Mouse (Mus musculus): ENCODE results near the gene Ltbp1. TPM values are rescaled to one million over a fixed set of nuclear protein-coding genes. Genes with fewer than 3 reads are reported as not detected.

Ltbp1 gene
- polyA plus RNA-seq, 1 experiment, result 12.2 TPM

GRCm38 (mm10) chr17:75004820-75005219, 548 bp upstream of the Ltbp1 start:
- H3K27me3 ChIP-seq (ENCODE audit: control insufficient read depth, insufficient read depth, low read length), result peaks cover 22% of the 10 kb centered on the region
- TF ChIP-seq POLR2A (IDR thresholded peaks at IDR 0.05; ENCODE audit: low read depth, low read length) (no peak), CTCF (IDR thresholded peaks at IDR 0.05; ENCODE audit: extremely low read depth, insufficient read length, insufficient replicate concordance, low read depth, low read length) (peak; percentile 73; the same call in 1 of the 2 replicates)
- WGBS, result 2% methylated on average over 11 of the region's 11 CpGs
- H3K36me3 ChIP-seq (ENCODE audit: control insufficient read depth, insufficient read depth, low read length), result no peaks in the 10 kb centered on the region
- H3K4me1 ChIP-seq (ENCODE audit: control insufficient read depth, insufficient read depth, insufficient read length, low read length), result peaks cover 1% of the 10 kb centered on the region; the same call in 1 of the 2 replicates
- H3K27ac ChIP-seq (ENCODE audit: insufficient read depth, low read depth, low read length), result peak overlapping the region; percentile 61
- H3K4me3 ChIP-seq (ENCODE audit: low read depth, low read length), result peak overlapping the region; percentile 69

- peak overlapping the region; percentile 69 for H3K4me3 ChIP-seq (ENCODE audit: low read depth, low read length)
- 2% methylated on average over 93 of the region's 94 CpGs for WGBS
- TF ChIP-seq POLR2A (IDR thresholded peaks at IDR 0.05; ENCODE audit: low read depth, low read length), result no peak
- no peak for TF ChIP-seq CTCF (IDR thresholded peaks at IDR 0.05; ENCODE audit: extremely low read depth, insufficient read length, insufficient replicate concordance, low read depth, low read length)
- peak overlapping the region; percentile 37; the same call in 1 of the 2 replicates for H3K27ac ChIP-seq (ENCODE audit: insufficient read depth, low read depth, low read length)
- H3K4me1 ChIP-seq (ENCODE audit: control insufficient read depth, insufficient read depth, insufficient read length, low read length), result peaks cover 1% of the 10 kb centered on the region; the same call in 1 of the 2 replicates
- peaks cover 22% of the 10 kb centered on the region for H3K27me3 ChIP-seq (ENCODE audit: control insufficient read depth, insufficient read depth, low read length)
- H3K36me3 ChIP-seq (ENCODE audit: control insufficient read depth, insufficient read depth, low read length), result no peaks in the 10 kb centered on the region
These were observed 615 bp downstream of the Ltbp1 start for GRCm38 (mm10) chr17:75005685-75006680.

- Histone ChIP-seq H3K4me1 (ENCODE audit: control insufficient read depth, insufficient read depth, insufficient read length, low read length) (peaks cover 4% of the 10 kb centered on the region; the same call in 1 of the 2 replicates), H3K36me3 (ENCODE audit: control insufficient read depth, insufficient read depth, low read length) (no peaks in the 10 kb centered on the region), H3K27ac (ENCODE audit: insufficient read depth, low read depth, low read length) (no peak overlapping the region), H3K4me3 (ENCODE audit: low read depth, low read length) (no peak overlapping the region), H3K27me3 (ENCODE audit: control insufficient read depth, insufficient read depth, low read length) (peaks cover 8% of the 10 kb centered on the region)
- 72% methylated on average over 6 of the region's 6 CpGs for WGBS
- TF ChIP-seq CTCF (IDR thresholded peaks at IDR 0.05; ENCODE audit: extremely low read depth, insufficient read length, insufficient replicate concordance, low read depth, low read length), result no peak
- TF ChIP-seq POLR2A (IDR thresholded peaks at IDR 0.05; ENCODE audit: low read depth, low read length), result no peak
These were observed 5.6 kb downstream of the Ltbp1 start for GRCm38 (mm10) chr17:75010955-75011354.

GRCm38 (mm10) chr17:75013211-75013610, 7.8 kb downstream of the Ltbp1 start:
- no peaks in the 10 kb centered on the region for H3K36me3 ChIP-seq (ENCODE audit: control insufficient read depth, insufficient read depth, low read length)
- no peak for TF ChIP-seq POLR2A (IDR thresholded peaks at IDR 0.05; ENCODE audit: low read depth, low read length)
- TF ChIP-seq CTCF (IDR thresholded peaks at IDR 0.05; ENCODE audit: extremely low read depth, insufficient read length, insufficient replicate concordance, low read depth, low read length), result no peak
- H3K27ac ChIP-seq (ENCODE audit: insufficient read depth, low read depth, low read length), result no peak overlapping the region
- no peak overlapping the region for H3K4me3 ChIP-seq (ENCODE audit: low read depth, low read length)
- H3K27me3 ChIP-seq (ENCODE audit: control insufficient read depth, insufficient read depth, low read length), result no peaks in the 10 kb centered on the region
- WGBS, result 58% methylated on average over 4 of the region's 4 CpGs
- peaks cover 4% of the 10 kb centered on the region; the same call in 1 of the 2 replicates for H3K4me1 ChIP-seq (ENCODE audit: control insufficient read depth, insufficient read depth, insufficient read length, low read length)

GRCm38 (mm10) chr17:75013868-75014267, 8.5 kb downstream of the Ltbp1 start:
- Histone ChIP-seq H3K27me3 (ENCODE audit: control insufficient read depth, insufficient read depth, low read length) (no peaks in the 10 kb centered on the region), H3K4me3 (ENCODE audit: low read depth, low read length) (no peak overlapping the region), H3K36me3 (ENCODE audit: control insufficient read depth, insufficient read depth, low read length) (no peaks in the 10 kb centered on the region), H3K27ac (ENCODE audit: insufficient read depth, low read depth, low read length) (0 out of 2 replicates have a peak overlapping the region, but pooled peaks have one; percentile 40), H3K4me1 (ENCODE audit: control insufficient read depth, insufficient read depth, insufficient read length, low read length) (peaks cover 4% of the 10 kb centered on the region; the same call in 1 of the 2 replicates)
- whole genome bisulfite sequencing, result 64% methylated on average over 10 of the region's 10 CpGs
- TF ChIP-seq POLR2A (IDR thresholded peaks at IDR 0.05; ENCODE audit: low read depth, low read length), result no peak
- no peak for TF ChIP-seq CTCF (IDR thresholded peaks at IDR 0.05; ENCODE audit: extremely low read depth, insufficient read length, insufficient replicate concordance, low read depth, low read length)

GRCm38 (mm10) chr17:75014601-75015356, 9.4 kb downstream of the Ltbp1 start:
- Histone ChIP-seq H3K4me3 (ENCODE audit: low read depth, low read length) (no peak overlapping the region), H3K4me1 (ENCODE audit: control insufficient read depth, insufficient read depth, insufficient read length, low read length) (peaks cover 4% of the 10 kb centered on the region; the same call in 1 of the 2 replicates), H3K27me3 (ENCODE audit: control insufficient read depth, insufficient read depth, low read length) (no peaks in the 10 kb centered on the region), H3K27ac (ENCODE audit: insufficient read depth, low read depth, low read length) (peak overlapping the region; percentile 40), H3K36me3 (ENCODE audit: control insufficient read depth, insufficient read depth, low read length) (no peaks in the 10 kb centered on the region)
- TF ChIP-seq POLR2A (IDR thresholded peaks at IDR 0.05; ENCODE audit: low read depth, low read length) (no peak), CTCF (IDR thresholded peaks at IDR 0.05; ENCODE audit: extremely low read depth, insufficient read length, insufficient replicate concordance, low read depth, low read length) (no peak)
- 53% methylated on average over 24 of the region's 24 CpGs for WGBS
